Mouse (Mus musculus) liver, embryonic 14.5 days (tissue): ENCODE measurements around the gene Rasal1. TPM values are rescaled to one million over a fixed set of nuclear protein-coding genes. Genes with fewer than 3 reads are reported as not detected.

Source experiments
- ATAC-seq: fragments of 200-750 bp; cut with Nextera tagmentation; 2 replicates; pipeline ENCODE4 v1.8.0; 2017; ENCODE audit warnings: moderate number of reproducible peaks, mild to moderate bottlenecking, moderate library complexity; ENCODE audit not compliant: insufficient read depth
- DNase-seq, 3 experiments: peaks; one replicate each; pipeline ENCODE4 v3.0.0-alpha.2; 2012 to 2013; ENCODE audit warnings: low read depth in 3 of 3, low spot score in 3 of 3
- H3K27ac ChIP-seq: fragments of 300-500 bp; sonication (generic); 2 replicates; pipeline ENCODE4 v1.5.1; 2014; ENCODE audit warnings: moderate library complexity, mild to moderate bottlenecking, control low read depth, inconsistent platforms
- H3K27me3 ChIP-seq: fragments of 300-500 bp; sonication (generic); 2 replicates; pipeline ENCODE4 v1.6.1; 2014; ENCODE audit warnings: mild to moderate bottlenecking, low read length, moderate library complexity; ENCODE audit not compliant: control insufficient read depth, insufficient read depth
- H3K36me3 ChIP-seq: fragments of 300-500 bp; sonication (generic); replicated peaks from 2 replicates; pipeline ENCODE4 v1.6.1; 2014; ENCODE audit warnings: low read depth; ENCODE audit not compliant: control insufficient read depth, insufficient read depth
- H3K4me1 ChIP-seq, 2 experiments: fragments of 200-500 bp in 1 of 2; fragments of 300-500 bp in 1 of 2; sonication (generic) in 1 of 2; replicated peaks; 2 replicates each; pipeline ENCODE4 v1.6.1; 2012 to 2014; ENCODE audit warnings: antibody characterized with exemption in 1 of 2, inconsistent platforms in 1 of 2, low read length in 1 of 2; ENCODE audit not compliant: control insufficient read depth in 2 of 2, insufficient read depth in 2 of 2
- H3K4me2 ChIP-seq: fragments of 300-500 bp; sonication (generic); 2 replicates; pipeline ENCODE4 v1.6.1; 2014; ENCODE audit warnings: low read depth, mild to moderate bottlenecking, control low read depth, moderate library complexity
- H3K4me3 ChIP-seq, 2 experiments: fragments of 200-500 bp in 1 of 2; fragments of 300-500 bp in 1 of 2; sonication (generic) in 1 of 2; 2 replicates each; pipeline ENCODE4 v1.5.1; 2012 to 2014; ENCODE audit warnings: low read depth in 2 of 2, low read length in 2 of 2, mild to moderate bottlenecking in 2 of 2, control low read depth in 1 of 2, inconsistent platforms in 1 of 2, moderate library complexity in 1 of 2; ENCODE audit not compliant: insufficient read depth in 1 of 2
- H3K9ac ChIP-seq: fragments of 300-500 bp; sonication (generic); replicated peaks from 2 replicates; pipeline ENCODE4 v1.6.1; 2014; ENCODE audit warnings: mild to moderate bottlenecking, control low read depth, moderate library complexity
- H3K9me3 ChIP-seq: fragments of 300-500 bp; sonication (generic); 2 replicates; pipeline ENCODE4 v1.6.1; 2016; ENCODE audit warnings: low read length, mixed read lengths; ENCODE audit not compliant: control insufficient read depth
- CTCF ChIP-seq: IDR thresholded peaks from 2 replicates; pipeline ENCODE4 v1.5.1; 2016; ENCODE audit warnings: antibody characterized with exemption, low read depth, control low read depth
- EP300 ChIP-seq: IDR thresholded peaks from 2 replicates; pipeline ENCODE4 v1.6.1; 2016; ENCODE audit warnings: antibody characterized with exemption, low read depth
- WGBS: fragments of 180-500 bp; shearing (Covaris S2); extraction: QIAGEN DNeasy Blood & Tissue Kit; methylation state at CpG from one replicate; pipeline ENCODE4 v1.1.7; 2014; ENCODE audit not compliant: insufficient replicate concordance; 5-methylcytosine and 5-hydroxymethylcytosine counted together
- polyA plus RNA-seq, 2 experiments: library from polyadenylated mRNA; depleted of rRNA in 1 of 2; stranded (reverse) in 1 of 2; unstranded in 1 of 2; fragments of >200 nt; fragmentation: Nextera tagmentation in 1 of 2; extraction: Ambion mirVana in 1 of 2; gene quantifications; 2 replicates each; pipeline versions ENCODE4 v1.2.1 to v1.2.3; 2012 to 2014

Gene Rasal1
- polyA plus RNA-seq, 2 experiments: 0.17 to 0.18 TPM

GRCm38 (mm10) chr5:120698181-120698580 lies 49.6 kb downstream of the Rasal1 start:
- H3K4me2 ChIP-seq: no peak overlapping the region
- no peaks in the 10 kb centered on the region for H3K36me3 ChIP-seq
- no peaks in the 10 kb centered on the region for H3K4me1 ChIP-seq
- TF ChIP-seq CTCF: no peak
- no peak for TF ChIP-seq EP300
- peaks cover 29% of the 10 kb centered on the region for H3K27me3 ChIP-seq
- WGBS: 29% methylated on average over 3 of the region's 3 CpGs
- no peak overlapping the region for H3K9ac ChIP-seq
- DNase-seq: no peak
- no peak overlapping the region for H3K27ac ChIP-seq
- no peak overlapping the region for H3K4me3 ChIP-seq
- H3K9me3 ChIP-seq: no peaks in the 10 kb centered on the region
- no peak for ATAC-seq

GRCm38 (mm10) chr5:120698801-120699391 lies 50.3 kb downstream of the Rasal1 start:
- Histone ChIP-seq H3K9me3 (no peaks in the 10 kb centered on the region), H3K36me3 (no peaks in the 10 kb centered on the region), H3K27ac (no peak overlapping the region), H3K27me3 (peaks cover 23% of the 10 kb centered on the region), H3K4me3 (no peak overlapping the region), H3K4me2 (no peak overlapping the region), H3K9ac (no peak overlapping the region), H3K4me1 (no peaks in the 10 kb centered on the region)
- TF ChIP-seq CTCF: no peak
- no peak for TF ChIP-seq EP300
- WGBS: 57% methylated on average over 16 of the region's 16 CpGs
- ATAC-seq (no peak), DNase-seq (no peak)

- no peak for TF ChIP-seq CTCF
- no peak for TF ChIP-seq EP300
- H3K27ac ChIP-seq: no peak overlapping the region
- no peaks in the 10 kb centered on the region for H3K36me3 ChIP-seq
- no peak overlapping the region for H3K4me2 ChIP-seq
- H3K27me3 ChIP-seq: peaks cover under 1% of the 10 kb centered on the region; the same call in 1 of the 2 replicates
- no peak for DNase-seq
- H3K9me3 ChIP-seq: no peaks in the 10 kb centered on the region
- H3K4me1 ChIP-seq: no peaks in the 10 kb centered on the region
- 50% methylated on average over 11 of the region's 11 CpGs for WGBS
- ATAC-seq: no peak
- no peak overlapping the region for H3K9ac ChIP-seq
- no peak overlapping the region for H3K4me3 ChIP-seq
Measured at GRCm38 (mm10) chr5:120700996-120701790, 52.6 kb downstream of the Rasal1 start.

- Histone ChIP-seq H3K9me3 (no peaks in the 10 kb centered on the region), H3K27me3 (no peaks in the 10 kb centered on the region), H3K4me2 (no peak overlapping the region), H3K9ac (no peak overlapping the region), H3K27ac (no peak overlapping the region), H3K4me1 (no peaks in the 10 kb centered on the region), H3K36me3 (no peaks in the 10 kb centered on the region), H3K4me3 (no peak overlapping the region)
- TF ChIP-seq CTCF (no peak), EP300 (no peak)
- ATAC-seq (no peak), DNase-seq (no peak)
- WGBS: 55% methylated on average over 4 of the region's 4 CpGs
Measured at GRCm38 (mm10) chr5:120702421-120702820, 53.8 kb downstream of the Rasal1 start.

GRCm38 (mm10) chr5:120702969-120703368 lies 54.4 kb downstream of the Rasal1 start:
- Histone ChIP-seq H3K4me2 (no peak overlapping the region), H3K9ac (no peak overlapping the region), H3K9me3 (no peaks in the 10 kb centered on the region), H3K27me3 (no peaks in the 10 kb centered on the region), H3K4me1 (no peaks in the 10 kb centered on the region), H3K36me3 (no peaks in the 10 kb centered on the region), H3K4me3 (no peak overlapping the region), H3K27ac (no peak overlapping the region)
- 65% methylated on average over 2 of the region's 2 CpGs for WGBS
- no peak for ATAC-seq
- TF ChIP-seq EP300: no peak
- no peak for DNase-seq
